Mouse (Mus musculus): Measurements from ENCODE around the gene Lmntd1.

GRCm38 (mm10) chr6:145553226-145553625 lies 60.9 kb downstream of the Lmntd1 start:
- TF ChIP-seq POLR2A (IDR thresholded peaks at IDR 0.05; ENCODE audit: low read depth, low read length) (no peak), CTCF (conservative IDR thresholded peaks at IDR 0.05 in 1 of 2, IDR thresholded peaks at IDR 0.05 in 1 of 2; ENCODE audit: low read depth in 2 of 2, low read length in 2 of 2) (no peak), E2F4 (IDR thresholded peaks at IDR 0.05; ENCODE audit: insufficient replicate concordance, low read depth, low read length) (no peak), NELFE (IDR thresholded peaks at IDR 0.05; ENCODE audit: low read depth, low read length) (no peak), UBTF (IDR thresholded peaks at IDR 0.05; ENCODE audit: low read depth, low read length) (no peak), ZKSCAN1 (IDR thresholded peaks at IDR 0.05; ENCODE audit: borderline replicate concordance, low read depth, low read length) (no peak), CHD2 (IDR thresholded peaks at IDR 0.05; ENCODE audit: low read length) (no peak), EP300 (IDR thresholded peaks at IDR 0.05; ENCODE audit: low read length) (no peak), SIN3A (IDR thresholded peaks at IDR 0.05; ENCODE audit: low read length) (no peak), CHD1 (IDR thresholded peaks at IDR 0.05; ENCODE audit: low read depth, low read length) (no peak), JUND (conservative IDR thresholded peaks at IDR 0.05; ENCODE audit: low read depth, low read length) (no peak), MAZ (IDR thresholded peaks at IDR 0.05; ENCODE audit: low read depth, low read length) (no peak), SMC3 (IDR thresholded peaks at IDR 0.05; ENCODE audit: low read depth, low read length) (no peak), MAFK (IDR thresholded peaks at IDR 0.05; ENCODE audit: insufficient replicate concordance, low read length) (no peak)

All from CH12.LX (cell line).